Mouse (Mus musculus) layer of hippocampus, postnatal 36 days (tissue): ENCODE results near the gene Mfap5. TPM values are rescaled to one million over a fixed set of nuclear protein-coding genes. Genes with fewer than 3 reads are reported as not detected.
"Not testable (repeated sequence)": the region's sequence is repeated elsewhere in the genome, so short reads cannot be mapped to it uniquely, and the experiment has no call there.

Source experiments
- DNase-seq, 2 experiments: peaks; one replicate each; pipeline ENCODE4 v3.0.0; 2022
- total RNA-seq, 2 experiments: library from RNA; stranded (reverse); gene quantifications; 2 replicates each; pipeline ENCODE4 v1.2.3; 2021

Mfap5 gene
- total RNA-seq, 2 experiments from 2014 or later: not detected

DNA sequence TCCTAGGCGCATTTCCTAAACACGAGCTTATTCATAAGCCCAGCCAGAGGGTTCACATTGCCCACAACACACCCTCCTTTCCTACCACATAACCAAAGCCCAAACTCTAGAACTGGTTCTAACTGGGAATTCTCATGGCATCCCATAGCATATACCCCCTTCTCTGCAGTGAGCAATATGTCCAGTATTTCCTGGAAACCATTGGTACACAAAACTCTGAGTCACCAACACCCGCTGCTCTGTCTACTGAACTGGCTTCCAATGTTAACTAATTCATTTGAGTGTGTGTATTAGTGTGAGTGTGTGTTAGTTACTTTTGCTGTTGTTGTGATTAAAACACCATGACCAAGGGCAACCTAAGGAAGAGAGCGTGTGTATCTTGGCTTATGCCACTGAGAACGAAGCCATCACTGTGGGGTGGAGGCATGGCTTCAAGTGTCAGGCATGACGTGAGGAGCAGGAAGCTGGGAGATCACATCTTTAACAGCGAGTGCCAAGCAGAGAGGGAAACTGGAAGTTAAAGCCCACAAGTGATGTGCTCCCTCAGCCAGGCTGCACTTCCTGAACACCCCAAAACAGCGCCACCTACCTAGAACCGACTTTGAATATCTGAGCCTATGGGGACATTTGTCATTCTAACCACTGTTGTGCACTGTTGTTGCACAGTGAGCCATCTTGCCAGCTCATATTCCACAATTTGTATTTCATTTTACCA is 59.6 kb downstream of the Mfap5 start:
- no peak for DNase-seq

DNA sequence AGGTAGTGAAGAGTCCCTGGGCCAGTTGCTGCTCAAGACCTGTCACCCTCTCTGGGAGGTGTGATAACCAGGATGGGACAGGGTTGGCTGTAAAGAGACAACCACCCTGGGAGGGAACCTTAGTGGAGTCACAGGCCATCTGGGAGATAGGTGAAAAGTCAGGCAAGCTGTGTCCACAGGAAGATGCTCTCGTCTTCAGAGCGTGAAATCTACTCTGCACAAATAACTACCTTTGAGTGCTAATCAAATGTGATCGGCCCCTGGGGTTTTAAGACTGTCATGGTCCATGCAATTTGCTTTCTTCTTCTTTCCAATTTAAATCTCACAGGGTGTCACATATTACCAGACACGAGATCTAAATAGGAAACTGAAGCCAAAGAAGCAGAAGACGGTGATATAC is 63.5 kb downstream of the Mfap5 start:
- no peak for DNase-seq

DNA sequence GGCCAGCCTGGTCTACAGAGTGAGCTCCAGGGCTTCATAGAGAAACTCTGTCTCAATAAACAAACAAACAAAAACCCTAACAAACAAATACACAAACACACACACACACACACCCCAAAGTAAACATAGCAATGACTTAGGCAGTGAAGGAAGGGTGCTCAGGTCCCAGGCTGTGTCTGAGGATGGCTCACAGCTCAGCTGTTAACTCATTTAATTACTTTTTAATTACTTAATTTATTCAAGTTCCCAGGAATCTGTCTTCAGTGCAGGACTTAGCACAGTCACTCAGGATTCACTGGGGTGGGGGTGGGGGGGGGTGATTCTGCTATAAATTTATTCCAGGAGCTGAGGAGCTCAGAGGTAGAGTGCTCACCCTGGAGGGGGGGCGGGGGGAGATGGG is 64.1 kb downstream of the Mfap5 start:
- no peak for DNase-seq

DNA sequence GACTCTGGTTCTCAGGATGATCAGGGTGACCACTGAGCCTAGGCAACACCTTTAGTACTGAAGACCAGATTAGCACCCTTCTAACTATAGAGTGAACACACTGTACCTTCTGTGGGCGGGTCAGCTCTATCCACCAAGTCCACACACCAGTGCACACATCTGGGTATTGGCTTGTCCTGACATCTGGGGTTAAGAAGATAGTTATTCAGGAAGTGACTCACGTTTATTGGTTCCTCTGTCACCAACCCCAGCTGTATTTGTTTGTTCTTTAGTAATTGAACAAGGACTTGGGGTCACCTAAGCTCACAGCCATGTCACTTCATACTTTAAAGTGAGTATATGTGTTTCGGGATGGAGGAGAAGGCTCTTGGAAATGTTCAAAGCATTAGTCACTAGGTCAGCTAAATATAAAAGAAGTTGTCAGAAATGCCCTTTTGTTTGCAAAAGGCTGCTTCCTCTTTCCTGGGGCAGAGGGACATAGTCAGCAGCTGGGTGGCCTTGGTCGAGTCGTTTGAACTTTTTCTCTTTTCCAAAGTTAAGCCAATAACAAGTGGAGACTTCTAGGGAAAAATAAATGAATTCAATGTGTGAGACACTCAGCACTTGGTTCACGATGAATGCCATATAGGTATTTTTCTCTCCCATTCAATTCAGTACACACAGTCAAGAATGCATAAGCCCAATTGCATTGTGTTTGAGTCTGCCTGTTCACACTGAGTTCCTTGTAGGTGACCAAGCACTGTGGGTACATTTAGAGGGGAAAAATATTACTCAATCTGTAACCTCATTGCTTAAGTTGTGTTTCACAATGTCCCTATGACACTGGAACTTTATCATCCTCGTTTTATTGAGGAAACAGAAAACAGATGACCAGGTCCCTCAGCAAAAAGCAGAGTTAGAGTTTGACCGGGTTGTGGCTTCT is 65.3 kb downstream of the Mfap5 start:
- DNase-seq: no peak

DNA sequence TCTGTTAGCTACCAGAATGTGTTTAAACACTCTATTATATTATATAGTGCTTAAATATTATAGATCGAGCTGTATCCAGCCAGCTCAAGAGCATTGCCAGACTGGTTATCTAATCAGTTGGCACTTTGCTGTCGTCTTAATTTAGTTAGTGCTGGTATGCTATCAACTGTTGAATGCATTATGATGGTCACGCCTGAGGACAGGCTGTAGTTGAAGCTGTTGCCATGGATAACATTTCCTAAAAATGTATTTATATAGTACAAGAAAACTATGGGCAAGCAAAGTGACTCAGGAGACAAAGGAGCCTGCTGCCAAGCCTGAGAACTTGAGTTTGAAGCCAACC is 65.9 kb downstream of the Mfap5 start:
- DNase-seq: no peak

DNA sequence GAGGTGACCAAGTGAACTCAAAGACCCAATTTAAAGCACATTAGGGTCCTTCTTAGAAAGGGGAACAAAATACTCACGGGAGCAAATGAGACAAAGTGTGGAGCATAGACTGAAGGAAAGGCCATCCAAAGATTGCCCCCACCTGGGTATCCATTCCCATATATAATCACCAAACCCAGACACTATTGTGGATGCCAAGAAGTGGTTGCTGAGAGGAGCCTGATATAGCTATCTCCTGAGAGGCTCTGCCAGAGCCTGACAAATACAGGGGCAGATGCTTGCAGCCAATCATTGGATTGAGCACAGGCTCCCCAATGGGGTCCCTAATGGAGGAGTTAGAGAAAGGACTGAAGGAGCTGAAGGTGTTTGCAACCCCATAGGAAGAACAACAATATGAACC is 69.4 kb downstream of the Mfap5 start:
- DNase-seq: not testable (repeated sequence)

DNA sequence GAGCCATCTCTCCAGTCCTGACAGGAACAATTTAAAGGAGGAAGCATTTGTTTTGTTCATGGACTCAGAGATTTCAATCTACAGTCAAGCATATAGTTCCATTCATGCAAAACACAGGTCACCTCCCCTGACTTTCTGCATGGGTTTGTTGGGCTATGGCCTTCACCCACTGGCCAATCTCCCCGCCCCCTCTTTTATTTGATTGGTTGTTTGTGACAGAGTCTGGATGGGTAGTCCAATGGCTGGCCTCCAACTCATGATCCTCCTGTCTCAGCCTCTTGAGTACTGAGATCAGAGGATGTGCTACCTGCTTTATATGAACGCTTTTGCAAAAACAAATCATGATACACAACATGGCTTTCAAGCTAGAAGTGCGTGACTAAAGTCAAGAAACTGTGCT is 71.4 kb downstream of the Mfap5 start:
- DNase-seq: no peak

Other genes starting within 250 kb of the Mfap5 start
- gene Klrg1, start 223.0 kb upstream of the Mfap5 start, total RNA-seq: under 1 TPM; 0.35 to 0.40 TPM
- 10 to 100 TPM; 72.5 to 75.3 TPM for gene M6pr, start 197.1 kb upstream of the Mfap5 start, total RNA-seq
- 10 to 100 TPM; 63.2 to 63.8 TPM for gene Phc1, start 165.3 kb upstream of the Mfap5 start, total RNA-seq
- gene Rimklb, start 7.1 kb upstream of the Mfap5 start, total RNA-seq: 10 to 100 TPM; 75.8 to 86.1 TPM
- not detected for gene Aicda, start 48.0 kb downstream of the Mfap5 start, total RNA-seq
- gene Apobec1, start 96.6 kb downstream of the Mfap5 start, total RNA-seq: 1 to 10 TPM; 1.5 to 2.0 TPM
- not detected for gene Gdf3, start 104.2 kb downstream of the Mfap5 start, total RNA-seq
- not detected for gene Dppa3, start 120.6 kb downstream of the Mfap5 start, total RNA-seq
- not detected for gene Nanog, start 201.6 kb downstream of the Mfap5 start, total RNA-seq